Mouse (Mus musculus) liver, adult (tissue): ENCODE measurements at regions not wholly inside any gene's neighbourhood (a gene's known extent, or its start where the extent isn't known, plus 50 kb on each side); places are given as distances from the start of the nearest gene placed in this dataset.

ENCODE experiments used
- GATA4 ChIP-seq: IDR thresholded peaks from 2 replicates; pipeline ENCODE4 v1.6.1; 2014; ENCODE audit warnings: mild to moderate bottlenecking, low read length; ENCODE audit not compliant: insufficient replicate concordance

- TF ChIP-seq GATA4: no peak
Measured at GRCm38 (mm10) chr4:25407842-25408241, 126.2 kb upstream of the Ufl1 start.

GRCm38 (mm10) chr4:25389542-25389941 lies 107.9 kb upstream of the Ufl1 start:
- no peak for TF ChIP-seq GATA4

- TF ChIP-seq GATA4: no peak
Measured at GRCm38 (mm10) chr4:25372041-25372440, 90.4 kb upstream of the Ufl1 start.

GRCm38 (mm10) chr4:25364402-25364801 lies 82.8 kb upstream of the Ufl1 start:
- no peak for TF ChIP-seq GATA4

- no peak for TF ChIP-seq GATA4
Measured at GRCm38 (mm10) chr4:25337638-25338037, 56.0 kb upstream of the Ufl1 start.
